Mouse (Mus musculus) CH12.LX (cell line): ENCODE data around the gene Prr14. TPM values are rescaled to one million over a fixed set of nuclear protein-coding genes. Genes with fewer than 3 reads are reported as not detected.

Source experiments
- DNase-seq: peaks from one replicate; pipeline ENCODE4 v3.0.0-alpha.2; 2013; ENCODE audit errors: extremely low read depth
- H3K27ac ChIP-seq: 2 replicates; pipeline ENCODE4 v1.5.1; 2012; ENCODE audit warnings: low read depth, mild to moderate bottlenecking, control low read depth, moderate library complexity; ENCODE audit not compliant: insufficient read depth
- H3K27me3 ChIP-seq: replicated peaks from 2 replicates; pipeline ENCODE3; 2012; ENCODE audit warnings: inconsistent platforms
- H3K36me3 ChIP-seq, 2 experiments: replicated peaks in 1 of 2; 2 replicates each; pipeline versions ENCODE3 to v1.6.1; 2012; ENCODE audit warnings: inconsistent platforms in 1 of 2, low read length in 1 of 2, mild to moderate bottlenecking in 1 of 2, mixed read lengths in 1 of 2, moderate library complexity in 1 of 2; ENCODE audit not compliant: control insufficient read depth in 1 of 2, insufficient read depth in 1 of 2
- H3K4me1 ChIP-seq, 2 experiments: 2 replicates each; pipeline ENCODE4 v1.6.1; 2012; ENCODE audit warnings: inconsistent platforms in 1 of 2, moderate library complexity in 1 of 2; ENCODE audit not compliant: insufficient read depth in 2 of 2, control insufficient read depth in 1 of 2
- H3K4me2 ChIP-seq: 2 replicates; pipeline ENCODE4 v1.6.1; 2012; ENCODE audit warnings: low read depth, mild to moderate bottlenecking, control low read depth; ENCODE audit not compliant: poor library complexity, insufficient read depth, severe bottlenecking
- H3K4me3 ChIP-seq, 3 experiments: fragments of 150-350 bp in 1 of 3; sonication (generic) in 1 of 3; replicated peaks in 1 of 3; 2 replicates each; pipeline versions ENCODE3 to v1.5.1; 2011 to 2012; ENCODE audit warnings: low read depth in 2 of 3, low read length in 2 of 3, mild to moderate bottlenecking in 2 of 3, moderate library complexity in 2 of 3, control low read depth in 1 of 3, improper control_type of control experiment in 1 of 3, inconsistent platforms in 1 of 3, mixed read lengths in 1 of 3; ENCODE audit not compliant: poor library complexity in 1 of 3
- H3K79me2 ChIP-seq: replicated peaks from 2 replicates; pipeline ENCODE4 v1.6.1; 2012; ENCODE audit warnings: mild to moderate bottlenecking, moderate library complexity; ENCODE audit not compliant: control insufficient read depth, poor library complexity, insufficient read depth, severe bottlenecking; ENCODE audit errors: extremely low read depth
- H3K9ac ChIP-seq: 2 replicates; pipeline ENCODE4 v1.6.1; 2012; ENCODE audit warnings: low read depth, mild to moderate bottlenecking, control low read depth, moderate library complexity; ENCODE audit not compliant: insufficient read depth
- H3K9me3 ChIP-seq: replicated peaks from 2 replicates; pipeline ENCODE3; 2012; ENCODE audit warnings: low read length, inconsistent platforms, mixed read lengths
- CHD2 ChIP-seq: IDR thresholded peaks from 2 replicates; pipeline ENCODE4 v1.6.1; 2011; ENCODE audit warnings: low read length, improper control_type of control experiment
- NELFE ChIP-seq: IDR thresholded peaks from 2 replicates; pipeline ENCODE4 v1.6.1; 2011; ENCODE audit warnings: low read depth, low read length, improper control_type of control experiment
- dilution Hi-C: fragments of 300-500 bp; cut with MboI; formaldehyde crosslinking; loops from 2 replicates; pipeline ENCODE4 v1.14.3; 2020; ENCODE audit warnings: low sequenced_read_pairs; ENCODE audit not compliant: extremely low pct_unique_long_range_greater_than_20kb, extremely low pct_ligation_motif_present
- in situ Hi-C: fragments of 300-500 bp; cut with MboI; formaldehyde crosslinking; loops from 3 replicates; pipeline ENCODE4 v1.14.3; 2019; ENCODE audit warnings: low sequenced_read_pairs, low pct_ligation_motif_present, low pct_unique_long_range_greater_than_20kb, mixed read lengths
- polyA plus RNA-seq: library from polyadenylated mRNA; unstranded; fragments of >175 nt; gene quantifications from 2 replicates; pipeline ENCODE4 v1.2.1, GENCODE M21; 2012; ENCODE audit warnings: low read depth; ENCODE audit not compliant: insufficient read length
- total RNA-seq, 2 experiments: library from RNA; depleted of rRNA; stranded (reverse); fragments of 300-350 nt in 1 of 2; fragments of >200 nt in 1 of 2; gene quantifications; 2 replicates each; pipeline ENCODE4 v1.2.3; 2012 to 2014

Gene Prr14
- total and polyA plus RNA-seq, 3 experiments: 7.6 to 31.3 (median 10.4) TPM

DNA sequence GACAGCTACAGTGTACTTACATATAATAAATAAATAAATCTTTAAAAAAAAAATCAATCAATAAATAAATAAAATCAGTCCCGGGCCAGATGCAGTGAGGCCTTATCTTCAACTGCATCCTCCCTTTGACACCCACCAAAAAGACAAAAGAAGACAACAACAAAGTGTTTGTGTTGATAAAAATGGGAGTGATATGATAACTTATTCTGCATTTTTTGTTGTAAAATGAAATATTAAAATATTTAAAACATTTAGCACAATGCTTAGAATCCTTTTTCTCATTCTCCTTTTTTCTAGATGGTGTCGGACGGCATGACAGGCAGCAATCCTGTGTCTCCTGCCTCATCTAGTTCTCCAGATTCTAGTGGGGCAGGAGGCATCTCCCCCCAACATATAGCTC, 59.9 kb downstream of the Prr14 start, which contains the start of gene Gm42715:
TSS of gene Gm42715 (plus strand) at position 301 of the 400 bp plus-strand sequence.
- H3K9ac ChIP-seq: no peak within 1 kb of the TSS
- TF ChIP-seq CHD2 (no peak), NELFE (no peak)
- TF ChIP-seq, all 38 proteins: peak for 0
- peaks cover 61 to 87% of the 10 kb centered on the region in 2 experiments for H3K36me3 ChIP-seq
- in situ Hi-C loops: no loop called here
- H3K79me2 ChIP-seq: peaks cover 35% of the 10 kb centered on the region
- H3K27ac ChIP-seq: no peak within 1 kb of the TSS
- H3K4me3 ChIP-seq: no peak within 1 kb of the TSS
- H3K4me1 ChIP-seq: peaks cover 0 to 6% of the 10 kb centered on the region in 2 experiments; a peak in 1 of 4 replicates
- no peaks in the 10 kb centered on the region for H3K27me3 ChIP-seq
- dilution Hi-C loops: no loop called here
- H3K4me2 ChIP-seq: no peak within 1 kb of the TSS
- DNase-seq: no peak
- no peaks in the 10 kb centered on the region for H3K9me3 ChIP-seq

Other genes starting within 250 kb of the Prr14 start
Only the 20 nearest of the 22 such genes appear.
- 73.8 and 92.3 TPM in 2 replicates for gene Sept1, start 226.5 kb upstream of the Prr14 start, total RNA-seq (2012; rRNA removed)
- gene Sept1, start 226.5 kb upstream of the Prr14 start, total RNA-seq (2014; rRNA removed): 42.1 and 42.7 TPM in 2 replicates
- 147 and 171 TPM in 2 replicates for gene Sept1, start 226.5 kb upstream of the Prr14 start, polyA plus RNA-seq
- 26.5 and 29.8 TPM in 2 replicates for gene Zfp771, start 215.3 kb upstream of the Prr14 start, total RNA-seq (2012; rRNA removed)
- 23.9 and 27.0 TPM in 2 replicates for gene Zfp771, start 215.3 kb upstream of the Prr14 start, total RNA-seq (2014; rRNA removed)
- gene Zfp771, start 215.3 kb upstream of the Prr14 start, polyA plus RNA-seq: 34.7 and 35.5 TPM in 2 replicates
- 296 and 352 TPM in 2 replicates for gene Dctpp1, start 198.9 kb upstream of the Prr14 start, total RNA-seq (2012; rRNA removed)
- gene Dctpp1, start 198.9 kb upstream of the Prr14 start, total RNA-seq (2014; rRNA removed): 197 and 221 TPM in 2 replicates
- gene Dctpp1, start 198.9 kb upstream of the Prr14 start, polyA plus RNA-seq: 197 and 210 TPM in 2 replicates
- gene Sephs2, start 185.6 kb upstream of the Prr14 start, total RNA-seq (2012; rRNA removed): 209 and 215 TPM in 2 replicates
- 203 and 223 TPM in 2 replicates for gene Sephs2, start 185.6 kb upstream of the Prr14 start, total RNA-seq (2014; rRNA removed)
- 158 and 159 TPM in 2 replicates for gene Sephs2, start 185.6 kb upstream of the Prr14 start, polyA plus RNA-seq
- gene Itgal, start 163.4 kb upstream of the Prr14 start, total RNA-seq (2012; rRNA removed): 49.1 and 69.0 TPM in 2 replicates
- 36.7 and 43.9 TPM in 2 replicates for gene Itgal, start 163.4 kb upstream of the Prr14 start, total RNA-seq (2014; rRNA removed)
- 164 and 177 TPM in 2 replicates for gene Itgal, start 163.4 kb upstream of the Prr14 start, polyA plus RNA-seq
- 8.5 and 9.9 TPM in 2 replicates for gene Zfp768, start 114.0 kb upstream of the Prr14 start, total RNA-seq (2012; rRNA removed)
- 4.3 and 5.0 TPM in 2 replicates for gene Zfp768, start 114.0 kb upstream of the Prr14 start, total RNA-seq (2014; rRNA removed)
- 6.4 and 6.6 TPM in 2 replicates for gene Zfp768, start 114.0 kb upstream of the Prr14 start, polyA plus RNA-seq
- gene Zfp747, start 83.6 kb upstream of the Prr14 start, total RNA-seq (2012; rRNA removed): 8.2 and 9.7 TPM in 2 replicates
- gene Zfp747, start 83.6 kb upstream of the Prr14 start, total RNA-seq (2014; rRNA removed): 6.3 and 7.2 TPM in 2 replicates
- 7.7 and 8.2 TPM in 2 replicates for gene Zfp747, start 83.6 kb upstream of the Prr14 start, polyA plus RNA-seq
- gene 9130019O22Rik, start 72.4 kb upstream of the Prr14 start, total RNA-seq (2012; rRNA removed): 4.2 and 5.0 TPM in 2 replicates
- gene 9130019O22Rik, start 72.4 kb upstream of the Prr14 start, total RNA-seq (2014; rRNA removed): 3.1 and 4.0 TPM in 2 replicates
- gene 9130019O22Rik, start 72.4 kb upstream of the Prr14 start, polyA plus RNA-seq: 2.7 and 3.3 TPM in 2 replicates
- gene E430018J23Rik, start 66.0 kb upstream of the Prr14 start, total RNA-seq (2012; rRNA removed): 5.4 and 8.9 TPM in 2 replicates
- 8.3 and 9.2 TPM in 2 replicates for gene E430018J23Rik, start 66.0 kb upstream of the Prr14 start, total RNA-seq (2014; rRNA removed)
- gene E430018J23Rik, start 66.0 kb upstream of the Prr14 start, polyA plus RNA-seq: 3.2 and 3.8 TPM in 2 replicates
- 7.5 and 8.1 TPM in 2 replicates for gene Zfp764, start 52.8 kb upstream of the Prr14 start, total RNA-seq (2012; rRNA removed)
- gene Zfp764, start 52.8 kb upstream of the Prr14 start, total RNA-seq (2014; rRNA removed): 8.4 TPM in 2 replicates
- gene Zfp764, start 52.8 kb upstream of the Prr14 start, polyA plus RNA-seq: 7.9 and 8.1 TPM in 2 replicates
- gene Zfp688, start 37.5 kb upstream of the Prr14 start, total RNA-seq (2012; rRNA removed): 15.8 and 18.7 TPM in 2 replicates
- gene Zfp688, start 37.5 kb upstream of the Prr14 start, total RNA-seq (2014; rRNA removed): 12.3 and 12.4 TPM in 2 replicates
- gene Zfp688, start 37.5 kb upstream of the Prr14 start, polyA plus RNA-seq: 16.1 and 21.3 TPM in 2 replicates
- 3.4 and 3.6 TPM in 2 replicates for gene Zfp689, start 10.5 kb upstream of the Prr14 start, total RNA-seq (2012; rRNA removed)
- 1.8 and 2.3 TPM in 2 replicates for gene Zfp689, start 10.5 kb upstream of the Prr14 start, total RNA-seq (2014; rRNA removed)
- 3.2 and 4.6 TPM in 2 replicates for gene Zfp689, start 10.5 kb upstream of the Prr14 start, polyA plus RNA-seq
- 14.4 and 15.4 TPM in 2 replicates for gene Fbrs, start 19.6 kb downstream of the Prr14 start, total RNA-seq (2012; rRNA removed)
- 5.6 and 6.7 TPM in 2 replicates for gene Fbrs, start 19.6 kb downstream of the Prr14 start, total RNA-seq (2014; rRNA removed)
- gene Fbrs, start 19.6 kb downstream of the Prr14 start, polyA plus RNA-seq: 63.9 and 66.7 TPM in 2 replicates
- gene Srcap, start 52.4 kb downstream of the Prr14 start, total RNA-seq (2012; rRNA removed): 18.5 and 19.9 TPM in 2 replicates
- 3.4 and 4.1 TPM in 2 replicates for gene Srcap, start 52.4 kb downstream of the Prr14 start, total RNA-seq (2014; rRNA removed)
- 22.2 and 28.1 TPM in 2 replicates for gene Srcap, start 52.4 kb downstream of the Prr14 start, polyA plus RNA-seq
- gene Gm42715, start 60.0 kb downstream of the Prr14 start, total RNA-seq (2012; rRNA removed): 12.0 and 12.7 TPM in 2 replicates
- 2.0 and 5.8 TPM in 2 replicates for gene Gm42715, start 60.0 kb downstream of the Prr14 start, total RNA-seq (2014; rRNA removed)
- 13.6 and 14.1 TPM in 2 replicates for gene Gm42715, start 60.0 kb downstream of the Prr14 start, polyA plus RNA-seq
- 0.93 TPM in 1 of 2 replicates, not detected in the other for gene Tmem265, start 101.8 kb downstream of the Prr14 start, total RNA-seq (2012; rRNA removed)
- 2.3 and 3.0 TPM in 2 replicates for gene Tmem265, start 101.8 kb downstream of the Prr14 start, total RNA-seq (2014; rRNA removed)
- not detected in 2 replicates for gene Tmem265, start 101.8 kb downstream of the Prr14 start, polyA plus RNA-seq
- 23.3 and 25.5 TPM in 2 replicates for gene Phkg2, start 113.7 kb downstream of the Prr14 start, total RNA-seq (2012; rRNA removed)
- gene Phkg2, start 113.7 kb downstream of the Prr14 start, total RNA-seq (2014; rRNA removed): 33.1 and 34.7 TPM in 2 replicates
- 65.0 and 67.2 TPM in 2 replicates for gene Phkg2, start 113.7 kb downstream of the Prr14 start, polyA plus RNA-seq
- 2.2 and 2.9 TPM in 2 replicates for gene Ccdc189, start 129.0 kb downstream of the Prr14 start, total RNA-seq (2012; rRNA removed)
- 2.2 and 2.9 TPM in 2 replicates for gene Ccdc189, start 129.0 kb downstream of the Prr14 start, total RNA-seq (2014; rRNA removed)
- 2.0 and 2.1 TPM in 2 replicates for gene Ccdc189, start 129.0 kb downstream of the Prr14 start, polyA plus RNA-seq
- 48.6 and 50.9 TPM in 2 replicates for gene Rnf40, start 129.2 kb downstream of the Prr14 start, total RNA-seq (2012; rRNA removed)
- 39.3 and 40.6 TPM in 2 replicates for gene Rnf40, start 129.2 kb downstream of the Prr14 start, total RNA-seq (2014; rRNA removed)
- 73.0 and 95.2 TPM in 2 replicates for gene Rnf40, start 129.2 kb downstream of the Prr14 start, polyA plus RNA-seq
- 2.4 and 3.2 TPM in 2 replicates for gene Zfp629, start 156.2 kb downstream of the Prr14 start, total RNA-seq (2012; rRNA removed)
- 0.38 and 0.59 TPM in 2 replicates for gene Zfp629, start 156.2 kb downstream of the Prr14 start, total RNA-seq (2014; rRNA removed)
- 0.48 and 0.94 TPM in 2 replicates for gene Zfp629, start 156.2 kb downstream of the Prr14 start, polyA plus RNA-seq